Mouse (Mus musculus) G1E (cell line): ENCODE results near the gene Myo16.

Source experiments
- CTCF ChIP-seq: IDR thresholded peaks from 2 replicates; pipeline ENCODE4 v1.5.1; 2012; ENCODE audit warnings: low read depth, low read length, inconsistent platforms, mixed read lengths
- GATA1 ChIP-seq: IDR thresholded peaks from 2 replicates; pipeline ENCODE4 v1.6.1; 2012; ENCODE audit warnings: borderline replicate concordance, low read length, inconsistent platforms, mixed read lengths
- POLR2AphosphoS5 ChIP-seq: IDR thresholded peaks from 2 replicates; pipeline ENCODE4 v1.6.1; 2012; ENCODE audit warnings: low read depth, low read length, inconsistent platforms; ENCODE audit not compliant: insufficient replicate concordance
- TAL1 ChIP-seq: conservative IDR thresholded peaks from 2 replicates; pipeline ENCODE4 v1.6.1; 2012; ENCODE audit warnings: low read depth, low read length, inconsistent platforms, mixed read lengths

DNA sequence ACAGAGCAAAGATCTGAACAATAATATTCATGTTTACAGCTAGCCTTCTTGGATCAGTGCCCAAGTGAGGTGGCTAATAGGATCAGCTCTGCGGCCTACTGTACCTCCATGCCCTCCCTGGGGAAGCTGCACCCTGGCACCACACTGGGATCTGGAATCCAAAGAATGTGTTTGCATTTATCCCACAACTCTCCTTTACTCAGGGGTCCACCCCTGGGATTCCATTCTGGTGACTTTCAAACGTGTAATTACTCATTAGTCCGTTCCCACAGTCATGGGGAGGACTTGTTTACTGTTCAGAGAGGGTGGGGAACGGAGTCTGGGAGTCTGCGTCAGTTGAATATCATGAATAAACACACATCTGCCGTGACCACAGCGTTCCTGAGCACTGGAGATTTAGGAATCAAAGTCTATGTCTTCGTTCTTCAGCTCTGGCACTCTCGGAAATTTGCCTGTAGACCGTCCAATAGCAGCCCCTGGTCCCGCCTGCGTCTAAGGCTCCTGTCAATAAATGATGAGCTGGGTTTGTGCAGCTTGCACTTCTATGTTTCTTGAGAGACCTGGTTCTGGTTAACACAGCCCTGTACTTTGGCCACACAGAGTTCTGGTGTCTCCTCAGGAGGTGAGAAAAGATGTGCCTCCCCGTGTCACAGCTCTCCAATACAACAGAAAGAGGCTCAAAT, 511.3 kb downstream of the Myo16 start:
- TF ChIP-seq CTCF (no peak), GATA1 (no peak), POLR2AphosphoS5 (no peak), TAL1 (no peak)
